Mouse (Mus musculus): Measurements from ENCODE around the gene Tpgs1.
"Not testable (repeated sequence)": the region's sequence is repeated elsewhere in the genome, so short reads cannot be mapped to it uniquely, and the experiment has no call there.

Gene Tpgs1

GRCm38 (mm10) chr10:79693580-79694378 is 24.6 kb downstream of the Tpgs1 start:
- DNase-seq, result no peak

GRCm38 (mm10) chr10:79694379-79694655 is 25.1 kb downstream of the Tpgs1 start:
- DNase-seq, result peak in 1 of 2 experiments; percentile 29

- peak; percentile 82 to 86 for DNase-seq
Measured at GRCm38 (mm10) chr10:79695231-79696128, 26.3 kb downstream of the Tpgs1 start.

- peak in 1 of 2 experiments; percentile 26 for DNase-seq
Measured at GRCm38 (mm10) chr10:79696129-79696651, 27.0 kb downstream of the Tpgs1 start.

GRCm38 (mm10) chr10:79697916-79698315 is 28.7 kb downstream of the Tpgs1 start:
- DNase-seq, result peak; percentile 88 to 92

- DNase-seq, result no peak
Measured at GRCm38 (mm10) chr10:79698459-79698858, 29.3 kb downstream of the Tpgs1 start.

GRCm38 (mm10) chr10:79700676-79701075 is 31.5 kb downstream of the Tpgs1 start:
- no peak for DNase-seq

- no peak for DNase-seq
Measured at GRCm38 (mm10) chr10:79701443-79702129, 32.4 kb downstream of the Tpgs1 start.

GRCm38 (mm10) chr10:79702970-79703369 is 33.8 kb downstream of the Tpgs1 start:
- DNase-seq, result not testable (repeated sequence)

GRCm38 (mm10) chr10:79703541-79703940 is 34.4 kb downstream of the Tpgs1 start:
- DNase-seq, result no peak

GRCm38 (mm10) chr10:79704065-79704969 is 35.1 kb downstream of the Tpgs1 start, which contains the start of gene Bsg:
Gene Bsg, plus strand, starts transcription at chr10:79704491.
- DNase-seq, result peak; percentile 98 to 100

- DNase-seq, result peak in 1 of 2 experiments; percentile 46
Measured at GRCm38 (mm10) chr10:79704970-79705360, 35.8 kb downstream of the Tpgs1 start.

- no peak for DNase-seq
Measured at GRCm38 (mm10) chr10:79705951-79706350, 36.8 kb downstream of the Tpgs1 start.

- DNase-seq, result peak; percentile 59 to 62
Measured at GRCm38 (mm10) chr10:79706406-79707094, 37.4 kb downstream of the Tpgs1 start.

- peak; percentile 71 to 82 for DNase-seq
Measured at GRCm38 (mm10) chr10:79707162-79707561, 38.0 kb downstream of the Tpgs1 start.

GRCm38 (mm10) chr10:79707759-79708158 is 38.6 kb downstream of the Tpgs1 start:
- DNase-seq, result no peak

GRCm38 (mm10) chr10:79708668-79709067 is 39.5 kb downstream of the Tpgs1 start:
- no peak for DNase-seq

GRCm38 (mm10) chr10:79709307-79709706 is 40.1 kb downstream of the Tpgs1 start:
- DNase-seq, result no peak

GRCm38 (mm10) chr10:79712029-79712428 is 42.9 kb downstream of the Tpgs1 start:
- no peak for DNase-seq

- DNase-seq, result peak; percentile 86 to 87
Measured at GRCm38 (mm10) chr10:79712499-79713126, 43.4 kb downstream of the Tpgs1 start.

- no peak for DNase-seq
Measured at GRCm38 (mm10) chr10:79713163-79713562, 44.0 kb downstream of the Tpgs1 start.

All from cerebellum, adult 18-20 months (tissue).